Mouse (Mus musculus) naive thymus-derived CD4-positive, alpha-beta T cell, adult 2 months (primary cell): ENCODE measurements around the gene Faim.

Experiments
- DNase-seq: peaks from one replicate; pipeline ENCODE4 v3.0.0-alpha.2; 2011; ENCODE audit warnings: low read depth

Faim gene

GRCm38 (mm10) chr9:98985800-98986475 is at the start of gene Faim:
Gene Faim (plus strand): TSS chr9:98986373.
- peak; percentile 100 for DNase-seq

- DNase-seq: no peak
Measured at GRCm38 (mm10) chr9:98939290-98939689, 46.9 kb upstream of the Faim start.

GRCm38 (mm10) chr9:98952171-98953050 is 33.8 kb upstream of the Faim start:
- DNase-seq: no peak

GRCm38 (mm10) chr9:98953291-98953690 is 32.9 kb upstream of the Faim start:
- no peak for DNase-seq

- DNase-seq: no peak
Measured at GRCm38 (mm10) chr9:98953830-98954229, 32.3 kb upstream of the Faim start.

GRCm38 (mm10) chr9:98954391-98955102 is 31.6 kb upstream of the Faim start:
- no peak for DNase-seq

- no peak for DNase-seq
Measured at GRCm38 (mm10) chr9:98955103-98955715, 31.0 kb upstream of the Faim start, which contains the start of gene Foxl2. Gene Foxl2 (plus strand): TSS chr9:98955288.

- DNase-seq: no peak
Measured at GRCm38 (mm10) chr9:98955716-98956224, 30.4 kb upstream of the Faim start.

- DNase-seq: no peak
Measured at GRCm38 (mm10) chr9:98956591-98957381, 29.4 kb upstream of the Faim start.

- no peak for DNase-seq
Measured at GRCm38 (mm10) chr9:98957751-98958351, 28.3 kb upstream of the Faim start.

- DNase-seq: no peak
Measured at GRCm38 (mm10) chr9:98958628-98959027, 27.5 kb upstream of the Faim start.

GRCm38 (mm10) chr9:98959851-98960250 is 26.3 kb upstream of the Faim start:
- no peak for DNase-seq

GRCm38 (mm10) chr9:98960348-98960747 is 25.8 kb upstream of the Faim start:
- no peak for DNase-seq

- no peak for DNase-seq
Measured at GRCm38 (mm10) chr9:98961591-98962477, 24.3 kb upstream of the Faim start.

- DNase-seq: no peak
Measured at GRCm38 (mm10) chr9:98962478-98963142, 23.6 kb upstream of the Faim start.

- DNase-seq: no peak
Measured at GRCm38 (mm10) chr9:98963661-98964060, 22.5 kb upstream of the Faim start.

- DNase-seq: no peak
Measured at GRCm38 (mm10) chr9:98965084-98965483, 21.1 kb upstream of the Faim start.

- DNase-seq: no peak
Measured at GRCm38 (mm10) chr9:98973101-98973521, 13.1 kb upstream of the Faim start.

- DNase-seq: no peak
Measured at GRCm38 (mm10) chr9:98973561-98973960, 12.6 kb upstream of the Faim start.
